Mouse (Mus musculus): ENCODE data around the gene Vmn2r105. TPM values are rescaled to one million over a fixed set of nuclear protein-coding genes. Genes with fewer than 3 reads are reported as not detected.

Gene Vmn2r105
- polyA plus RNA-seq (2012; rRNA removed), result not detected in 2 replicates
- not detected in 2 replicates for polyA plus RNA-seq (2014; fragmentation: Nextera tagmentation; extraction: Ambion mirVana)

- H3K9me3 ChIP-seq (ENCODE audit: control insufficient read depth, low read length), result no peaks in the 10 kb centered on the region
- no peak within 1 kb of the TSS for H3K9ac ChIP-seq (ENCODE audit: low read depth, low read length, severe bottlenecking)
- no peaks in the 10 kb centered on the region for H3K36me3 ChIP-seq (ENCODE audit: control insufficient read depth, insufficient read depth, low read length)
- ATAC-seq (ENCODE audit: low FRiP score, low read depth), result no peak
- no peak for DNase-seq (ENCODE audit: low spot score)
- no peak within 1 kb of the TSS for H3K27ac ChIP-seq (replicated peaks; ENCODE audit: low read depth, low read length)
- no peaks in the 10 kb centered on the region for H3K27me3 ChIP-seq (ENCODE audit: control insufficient read depth, insufficient read depth, low read length)
- 68% methylated on average over 2 of the region's 2 CpGs for WGBS
- no peak within 1 kb of the TSS for H3K4me3 ChIP-seq (replicated peaks; ENCODE audit: low read length)
- no peak for TF ChIP-seq POLR2A (IDR thresholded peaks at IDR 0.05; ENCODE audit: borderline replicate concordance, extremely low read depth, insufficient read depth, insufficient read length)
- H3K4me2 ChIP-seq (replicated peaks; ENCODE audit: low read depth, low read length, severe bottlenecking), result no peak within 1 kb of the TSS
- no peaks in the 10 kb centered on the region for H3K4me1 ChIP-seq (ENCODE audit: control insufficient read depth, insufficient read depth, low read length)
Observed at GRCm38 (mm10) chr17:20234952-20235351, at the start of gene Vmn2r105. Gene Vmn2r105, minus strand, starts transcription at chr17:20235052.

GRCm38 (mm10) chr17:20255522-20255921 lies 20.7 kb upstream of the Vmn2r105 start:
- H3K9ac ChIP-seq (ENCODE audit: low read depth, low read length, severe bottlenecking), result no peak overlapping the region
- ATAC-seq (ENCODE audit: low FRiP score, low read depth) (no peak), DNase-seq (ENCODE audit: low spot score) (no peak)
- no peaks in the 10 kb centered on the region for H3K27me3 ChIP-seq (ENCODE audit: control insufficient read depth, insufficient read depth, low read length)
- no peak overlapping the region for H3K4me3 ChIP-seq (replicated peaks; ENCODE audit: low read length)
- H3K4me2 ChIP-seq (replicated peaks; ENCODE audit: low read depth, low read length, severe bottlenecking), result no peak overlapping the region
- H3K4me1 ChIP-seq (ENCODE audit: control insufficient read depth, insufficient read depth, low read length), result no peaks in the 10 kb centered on the region
- H3K27ac ChIP-seq (replicated peaks; ENCODE audit: low read depth, low read length), result no peak overlapping the region
- H3K36me3 ChIP-seq (ENCODE audit: control insufficient read depth, insufficient read depth, low read length), result no peaks in the 10 kb centered on the region
- TF ChIP-seq POLR2A (IDR thresholded peaks at IDR 0.05; ENCODE audit: borderline replicate concordance, extremely low read depth, insufficient read depth, insufficient read length), result no peak
- H3K9me3 ChIP-seq (ENCODE audit: control insufficient read depth, low read length), result no peaks in the 10 kb centered on the region; the same call in 1 of the 2 replicates
- WGBS, result 70% methylated on average over 4 of the region's 4 CpGs

- Histone ChIP-seq H3K9ac (ENCODE audit: low read depth, low read length, severe bottlenecking) (no peak within 1 kb of the TSS), H3K4me3 (replicated peaks; ENCODE audit: low read length) (no peak within 1 kb of the TSS), H3K27me3 (ENCODE audit: control insufficient read depth, insufficient read depth, low read length) (no peaks in the 10 kb centered on the region), H3K4me1 (ENCODE audit: control insufficient read depth, insufficient read depth, low read length) (no peaks in the 10 kb centered on the region), H3K9me3 (ENCODE audit: control insufficient read depth, low read length) (0 out of 2 replicates have a peak, but pooled peaks cover 7% of the 10 kb centered on the region), H3K27ac (replicated peaks; ENCODE audit: low read depth, low read length) (no peak within 1 kb of the TSS), H3K4me2 (replicated peaks; ENCODE audit: low read depth, low read length, severe bottlenecking) (no peak within 1 kb of the TSS), H3K36me3 (ENCODE audit: control insufficient read depth, insufficient read depth, low read length) (no peaks in the 10 kb centered on the region)
- DNase-seq (ENCODE audit: low spot score), result no peak
- ATAC-seq (ENCODE audit: low FRiP score, low read depth), result no peak
- no peak for TF ChIP-seq POLR2A (IDR thresholded peaks at IDR 0.05; ENCODE audit: borderline replicate concordance, extremely low read depth, insufficient read depth, insufficient read length)
Observed at GRCm38 (mm10) chr17:20182997-20183396, 51.9 kb downstream of the Vmn2r105 start, which contains the start of gene Fpr-rs6. Gene Fpr-rs6, minus strand, starts transcription at chr17:20183097.

Other genes starting within 250 kb of the Vmn2r105 start
- gene Vmn2r104, start 186.7 kb downstream of the Vmn2r105 start, polyA plus RNA-seq (2012; rRNA removed), result not detected in 2 replicates
- gene Vmn2r104, start 186.7 kb downstream of the Vmn2r105 start, polyA plus RNA-seq (2014; fragmentation: Nextera tagmentation; extraction: Ambion mirVana), result not detected in 2 replicates
- gene Fpr-rs7, start 120.8 kb downstream of the Vmn2r105 start, polyA plus RNA-seq (2012; rRNA removed), result not detected in 2 replicates
- not detected in 2 replicates for gene Fpr-rs7, start 120.8 kb downstream of the Vmn2r105 start, polyA plus RNA-seq (2014; fragmentation: Nextera tagmentation; extraction: Ambion mirVana)
- not detected in 2 replicates for gene Fpr-rs6, start 52.0 kb downstream of the Vmn2r105 start, polyA plus RNA-seq (2012; rRNA removed)
- gene Fpr-rs6, start 52.0 kb downstream of the Vmn2r105 start, polyA plus RNA-seq (2014; fragmentation: Nextera tagmentation; extraction: Ambion mirVana), result not detected in 2 replicates
- gene Vmn2r106, start 50.5 kb upstream of the Vmn2r105 start, polyA plus RNA-seq (2012; rRNA removed), result not detected in 2 replicates
- gene Vmn2r106, start 50.5 kb upstream of the Vmn2r105 start, polyA plus RNA-seq (2014; fragmentation: Nextera tagmentation; extraction: Ambion mirVana), result not detected in 2 replicates
- not detected in 2 replicates for gene Vmn2r107, start 110.2 kb upstream of the Vmn2r105 start, polyA plus RNA-seq (2012; rRNA removed)
- not detected in 2 replicates for gene Vmn2r107, start 110.2 kb upstream of the Vmn2r105 start, polyA plus RNA-seq (2014; fragmentation: Nextera tagmentation; extraction: Ambion mirVana)
- not detected in 2 replicates for gene Vmn1r224, start 179.1 kb upstream of the Vmn2r105 start, polyA plus RNA-seq (2012; rRNA removed)
- gene Vmn1r224, start 179.1 kb upstream of the Vmn2r105 start, polyA plus RNA-seq (2014; fragmentation: Nextera tagmentation; extraction: Ambion mirVana), result not detected in 2 replicates
- not detected in 2 replicates for gene Vmn2r108, start 246.3 kb upstream of the Vmn2r105 start, polyA plus RNA-seq (2012; rRNA removed)
- not detected in 2 replicates for gene Vmn2r108, start 246.3 kb upstream of the Vmn2r105 start, polyA plus RNA-seq (2014; fragmentation: Nextera tagmentation; extraction: Ambion mirVana)

Measured in limb, embryonic 14.5 days (tissue).